Mouse (Mus musculus) lung, postnatal 14 days (tissue): ENCODE data around the gene Zfp146.
"Not testable (repeated sequence)": the region's sequence is repeated elsewhere in the genome, so short reads cannot be mapped to it uniquely, and the experiment has no call there.

Experiments used
- DNase-seq: peaks from one replicate; pipeline ENCODE4 v3.0.0; 2021

Gene Zfp146

GRCm38 (mm10) chr7:30121308-30122187 is 48.0 kb downstream of the Zfp146 start, which contains the start of gene Zfp382:
Gene Zfp382 (plus strand): TSS chr7:30121942.
- DNase-seq = peak; percentile 91

- not testable (repeated sequence) for DNase-seq
Observed at GRCm38 (mm10) chr7:30117935-30118334, 51.6 kb downstream of the Zfp146 start.

- DNase-seq = no peak
Observed at GRCm38 (mm10) chr7:30116076-30116475, 53.5 kb downstream of the Zfp146 start.
